Comparison of ENCODE assay signal across 7 mouse cellular contexts in the genomic region with DNA sequence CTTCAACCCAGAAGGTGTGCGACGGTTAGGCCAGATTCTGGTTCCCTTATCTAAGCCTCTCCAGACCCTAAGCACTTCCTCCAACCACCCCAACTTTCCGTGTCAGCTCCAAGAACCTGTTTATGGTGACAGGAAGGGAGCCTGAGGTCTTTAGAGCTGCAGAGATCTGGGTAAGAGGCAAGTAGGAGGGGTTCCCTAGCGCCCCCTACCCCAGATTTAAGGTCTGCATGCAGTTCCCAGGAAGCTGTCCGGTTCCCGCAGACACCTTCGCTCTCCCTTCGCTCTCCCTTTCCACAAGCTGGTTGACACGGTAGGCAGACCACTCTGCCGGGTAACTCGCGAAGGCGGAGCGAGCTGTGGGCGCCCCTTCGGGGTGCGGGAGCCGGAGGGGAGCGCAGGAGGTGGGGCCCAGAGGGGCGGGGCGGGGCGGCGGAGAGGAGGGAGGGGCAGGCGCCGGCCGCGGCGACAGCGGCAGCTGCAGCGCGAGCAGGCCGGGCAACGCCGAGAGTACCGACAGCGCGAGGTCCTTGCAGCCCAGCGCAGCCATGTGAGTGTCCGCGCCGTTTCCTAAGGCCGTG. TPM values are rescaled to one million over a fixed set of nuclear protein-coding genes. Genes with fewer than 3 reads are reported as not detected.
DNase-seq lines count a peak whose midpoint lies in the region; ATAC-seq and TF ChIP-seq lines count a peak whose summit lies in the region.

Gene Ripor1, plus strand, starts transcription at position 452 of the 578 bp plus-strand sequence.

- peak; percentile 83 for ATAC-seq in hindbrain, postnatal 0 days
- peak; percentile 56 for ATAC-seq in megakaryocyte-erythroid progenitor cell, adult 5-6 weeks (replicated peaks; ENCODE audit: low FRiP score, low TSS enrichment, poor library complexity, severe bottlenecking)

- no peaks in the 10 kb centered on the region for H3K27me3 ChIP-seq in hindbrain, postnatal 0 days (ENCODE audit: insufficient read depth, low read length)

- peaks cover 10% of the 10 kb centered on the region for H3K4me1 ChIP-seq in cortical plate, adult 2 months (ENCODE audit: control insufficient read depth, insufficient read depth, low read length)
- H3K4me1 ChIP-seq in hindbrain, postnatal 0 days (ENCODE audit: insufficient read depth, low read length): peaks cover 7% of the 10 kb centered on the region; the same call in 1 of the 2 replicates

- H3K4me3 ChIP-seq in cortical plate, adult 2 months (ENCODE audit: insufficient read depth, low read length): peak within 1 kb of the TSS; percentile 70
- H3K4me3 ChIP-seq in hindbrain, postnatal 0 days (ENCODE audit: low read length): peak within 1 kb of the TSS; percentile 67

- WGBS in hindbrain, postnatal 0 days: under 1% methylated on average over 28 of the region's 42 CpGs

- H3K36me3 ChIP-seq in hindbrain, postnatal 0 days (ENCODE audit: insufficient read depth, low read length): no peaks in the 10 kb centered on the region

- TF ChIP-seq POLR2A in cortical plate, adult 2 months (IDR thresholded peaks at IDR 0.05; ENCODE audit: extremely low read depth, insufficient read depth, low read length): peak; percentile 76; the same call in 1 of the 2 replicates

- TF ChIP-seq CTCF in cortical plate, adult 2 months (IDR thresholded peaks at IDR 0.05; ENCODE audit: extremely low read depth, insufficient read depth, low read length): 0 out of 2 replicates have a peak, but pooled peaks have one; percentile 25
- peak; percentile 81 for TF ChIP-seq CTCF in hindbrain, postnatal 0 days (IDR thresholded peaks at IDR 0.05; ENCODE audit: low read depth)

- DNase-seq in adrenal gland, adult (ENCODE audit: inconsistent age in 2 of 2, low spot score in 1 of 2): peak; percentile 84 to 95
- DNase-seq in gastrocnemius, postnatal 10 days: peak; percentile 83
- peak; percentile 85 for DNase-seq in hindbrain, postnatal 0 days (ENCODE audit: low spot score)
- DNase-seq in left cerebral cortex, postnatal 25 days (ENCODE audit: low spot score in 2 of 2): peak; percentile 75 to 80
- peak; percentile 82 for DNase-seq in right cerebral cortex, postnatal 4 days

- H3K4me2 ChIP-seq in hindbrain, postnatal 0 days (ENCODE audit: low read depth, low read length): peak within 1 kb of the TSS; percentile 95

- intact Hi-C loops in left cerebral cortex, postnatal 25 days (cut with DNase I): loop anchor here (1.0 kb wide), 1 partner anchor 39 kb away; the partner anchor contains the start of gene Atp6v0d1

- peak within 1 kb of the TSS; percentile 95 for H3K9ac ChIP-seq in hindbrain, postnatal 0 days (replicated peaks; ENCODE audit: low read length)

- H3K9me3 ChIP-seq in hindbrain, postnatal 0 days (ENCODE audit: low read length): no peaks in the 10 kb centered on the region

- peak within 1 kb of the TSS; percentile 81 for H3K27ac ChIP-seq in cortical plate, adult 2 months (ENCODE audit: insufficient read depth, low read length)
- H3K27ac ChIP-seq in hindbrain, postnatal 0 days: peak within 1 kb of the TSS; percentile 93

RNA-seq across cellular contexts. Expression of gene Ripor1, which starts in this region (rescaled TPM):
- polyA plus RNA-seq in cortical plate, adult 2 months (2012; rRNA removed): 47.3 and 49.1 TPM in 2 replicates
- 10 to 100 TPM; 20.7 to 26.9 TPM for total RNA-seq in gastrocnemius, postnatal 10 days (2021)
- 14.4 and 15.1 TPM in 2 replicates for total RNA-seq in hindbrain, postnatal 0 days (2014; rRNA removed)
- 23.5 and 28.7 TPM in 2 replicates for polyA plus RNA-seq in hindbrain, postnatal 0 days (2015; fragmentation: Nextera tagmentation; extraction: Ambion mirVana)
- total RNA-seq in left cerebral cortex, postnatal 25 days (2021): 10 to 100 TPM; 77.0 to 81.5 TPM
- total RNA-seq in megakaryocyte-erythroid progenitor cell, adult 5-6 weeks (2014; fragmentation: Nextera tagmentation): 148 and 206 TPM in 2 replicates
- 16.7 and 20.6 TPM in 2 replicates for total RNA-seq in megakaryocyte-erythroid progenitor cell, adult 5-6 weeks (2017)

Comparison
In these comparisons a context has a peak if more than half of its experiments do, and no peak if none do; other contexts are left out.
1. Peak in every context shown above with its lines: DNase-seq, ATAC-seq, H3K4me3 ChIP-seq and H3K27ac ChIP-seq.